Mouse (Mus musculus): ENCODE results near the gene Trim45. TPM values are rescaled to one million over a fixed set of nuclear protein-coding genes. Genes with fewer than 3 reads are reported as not detected.

The Trim45 gene
- total RNA-seq, 2 experiments from 2014 or later, result 7.4 to 8.7 TPM

- intact Hi-C loops (cut with DNase I), result no loop called here
- peak in 1 of 2 experiments; percentile 21 for DNase-seq (ENCODE audit: extremely low spot score in 1 of 2, low spot score in 2 of 2)
Observed at GRCm38 (mm10) chr3:100924065-100924732, 2.2 kb downstream of the Trim45 start.

DNA sequence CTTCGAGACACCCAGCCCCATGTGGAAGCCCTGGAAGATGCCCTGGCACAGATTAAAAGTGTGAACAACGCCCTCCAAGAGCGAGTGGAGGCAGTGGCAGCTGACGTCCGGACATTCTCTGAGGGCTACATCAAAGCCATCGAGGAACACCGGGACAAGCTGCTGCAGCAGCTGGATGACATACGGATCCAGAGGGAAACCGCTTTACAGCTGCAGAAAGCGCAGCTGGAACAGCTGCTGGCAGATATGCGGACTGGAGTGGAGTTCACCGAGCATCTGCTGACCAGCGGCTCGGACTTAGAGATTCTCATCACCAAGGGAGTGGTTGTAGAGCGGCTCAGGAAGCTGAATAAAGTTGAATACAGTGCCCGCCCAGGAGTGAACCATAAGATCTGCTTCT, 3.2 kb downstream of the Trim45 start:
- intact Hi-C loops (cut with DNase I), result no loop called here

GRCm38 (mm10) chr3:100931332-100932076, 9.5 kb downstream of the Trim45 start:
- intact Hi-C loops (cut with DNase I), result no loop called here
- no peak for DNase-seq (ENCODE audit: extremely low spot score in 1 of 2, low spot score in 2 of 2)

More for the DNA sequence above, 3.2 kb downstream of the Trim45 start:
- DNase-seq (ENCODE audit: extremely low spot score in 1 of 2, low spot score in 2 of 2), result no peak

- no peak for DNase-seq (ENCODE audit: extremely low spot score in 1 of 2, low spot score in 2 of 2)
- intact Hi-C loops (cut with DNase I), result no loop called here
Observed at GRCm38 (mm10) chr3:100932077-100932944, 10.3 kb downstream of the Trim45 start.

DNA sequence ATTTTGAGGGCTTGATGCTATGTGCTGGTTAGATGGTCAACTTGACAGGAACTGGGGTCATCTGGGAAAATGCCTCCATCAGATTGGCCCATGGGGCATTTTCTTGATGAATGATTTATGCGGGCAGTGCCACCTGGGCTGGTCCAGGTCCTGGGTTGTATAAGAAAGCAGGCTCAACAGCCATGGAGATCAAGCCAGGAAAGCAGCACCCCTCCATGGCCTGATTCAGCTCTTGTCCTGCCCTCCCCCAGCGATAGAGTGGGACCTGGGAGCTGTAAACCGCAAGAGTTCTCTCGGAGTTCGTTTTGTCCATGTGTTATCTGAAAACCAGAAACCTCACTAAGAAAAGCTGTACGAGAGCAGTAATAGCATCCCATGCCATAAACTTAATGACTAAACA, 13.5 kb downstream of the Trim45 start:
- intact Hi-C loops (cut with DNase I), result no loop called here
- no peak for DNase-seq (ENCODE audit: extremely low spot score in 1 of 2, low spot score in 2 of 2)

GRCm38 (mm10) chr3:100936201-100936600, 14.2 kb downstream of the Trim45 start:
- intact Hi-C loops (cut with DNase I), result no loop called here
- DNase-seq (ENCODE audit: extremely low spot score in 1 of 2, low spot score in 2 of 2), result no peak

DNA sequence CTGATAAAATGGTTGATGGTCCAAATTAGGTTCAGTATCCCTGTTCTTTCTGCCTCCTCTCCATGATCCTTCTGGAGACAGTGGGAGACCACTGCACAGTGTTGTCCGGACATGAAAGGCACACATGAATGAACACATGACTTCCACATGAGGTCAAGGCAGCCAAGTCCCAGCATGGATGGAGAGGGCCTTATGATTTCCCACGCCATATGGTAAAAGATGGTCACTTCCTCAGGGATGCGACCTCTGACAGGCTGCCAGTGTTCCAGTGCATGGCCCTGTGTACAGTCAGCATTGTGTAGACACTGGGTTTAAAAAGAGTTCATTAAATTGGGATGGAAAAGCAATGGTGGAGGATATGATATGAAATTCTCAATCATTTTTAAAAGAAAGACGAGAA, 16.2 kb downstream of the Trim45 start:
- no peak for DNase-seq (ENCODE audit: extremely low spot score in 1 of 2, low spot score in 2 of 2)
- intact Hi-C loops (cut with DNase I), result no loop called here

- DNase-seq (ENCODE audit: extremely low spot score in 1 of 2, low spot score in 2 of 2), result no peak
- intact Hi-C loops (cut with DNase I), result no loop called here
Observed at GRCm38 (mm10) chr3:100940496-100941037, 18.6 kb downstream of the Trim45 start.

DNA sequence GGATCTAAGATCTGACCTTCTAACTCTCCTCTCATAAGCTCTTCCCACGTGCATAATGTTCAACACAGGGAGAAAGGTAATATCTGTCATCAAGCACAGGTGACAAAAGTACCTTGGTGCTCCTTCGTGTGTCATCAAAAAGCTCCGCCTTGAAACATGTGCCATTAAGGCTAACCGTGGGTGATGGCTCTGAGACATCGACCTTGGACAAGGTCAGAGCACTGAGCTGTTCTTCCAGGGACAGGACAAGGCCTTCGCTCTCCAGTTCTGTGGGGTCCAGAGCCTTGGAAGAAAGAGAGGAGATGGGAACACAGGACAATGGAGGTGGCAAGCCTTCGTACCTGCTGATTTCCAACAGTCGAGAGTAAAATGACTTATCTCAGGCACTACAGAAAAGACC, 25.3 kb downstream of the Trim45 start:
- DNase-seq (ENCODE audit: extremely low spot score in 1 of 2, low spot score in 2 of 2), result no peak
- intact Hi-C loops (cut with DNase I), result no loop called here

DNA sequence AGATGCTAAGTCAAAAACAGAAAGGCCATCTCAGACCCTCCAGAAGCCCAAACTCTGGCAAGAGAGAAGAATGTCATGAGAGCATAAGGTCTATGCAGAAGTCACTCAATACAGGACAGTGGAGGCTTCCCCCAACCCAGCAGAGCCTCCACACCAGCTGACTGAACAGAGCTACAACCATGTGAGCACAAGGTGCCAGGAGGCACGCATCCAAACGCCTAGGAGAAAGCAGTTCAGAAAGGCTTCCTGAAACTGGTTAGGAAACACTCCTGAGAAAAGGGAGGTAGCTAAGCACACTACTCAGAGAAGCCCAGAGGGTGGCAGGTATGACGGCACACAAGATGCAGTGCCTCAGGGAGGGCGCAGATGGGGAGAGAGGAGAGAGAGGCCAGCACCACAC, 29.5 kb downstream of the Trim45 start:
- no peak for DNase-seq (ENCODE audit: extremely low spot score in 1 of 2, low spot score in 2 of 2)
- intact Hi-C loops (cut with DNase I), result no loop called here

GRCm38 (mm10) chr3:100954616-100955015, 32.6 kb downstream of the Trim45 start:
- no peak for DNase-seq (ENCODE audit: extremely low spot score in 1 of 2, low spot score in 2 of 2)
- intact Hi-C loops (cut with DNase I), result no loop called here

DNA sequence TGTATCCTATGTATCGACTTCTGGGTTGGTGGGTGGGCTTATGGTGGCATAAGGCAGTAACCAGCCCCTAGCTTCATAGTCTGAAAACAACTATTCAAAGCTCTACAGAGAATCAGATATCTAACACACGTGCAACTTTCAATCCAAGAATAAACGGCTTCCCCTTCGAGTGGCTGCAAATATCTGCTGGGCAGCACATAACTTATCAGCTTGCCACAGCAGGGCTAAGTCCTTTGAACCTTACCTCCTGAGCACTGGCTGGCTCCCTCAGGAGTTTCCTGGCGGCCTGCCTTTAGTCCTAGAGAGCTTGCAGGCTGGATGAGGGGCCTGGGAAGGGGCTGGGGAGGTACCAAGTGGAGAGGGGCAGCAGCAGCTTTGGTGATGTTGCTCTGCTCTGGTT, 39.0 kb downstream of the Trim45 start:
- no peak for DNase-seq (ENCODE audit: extremely low spot score in 1 of 2, low spot score in 2 of 2)
- intact Hi-C loops (cut with DNase I), result loop anchor here (10.0 kb wide), 1 partner anchor 196 kb away; no protein-coding TSS in a partner anchor

DNA sequence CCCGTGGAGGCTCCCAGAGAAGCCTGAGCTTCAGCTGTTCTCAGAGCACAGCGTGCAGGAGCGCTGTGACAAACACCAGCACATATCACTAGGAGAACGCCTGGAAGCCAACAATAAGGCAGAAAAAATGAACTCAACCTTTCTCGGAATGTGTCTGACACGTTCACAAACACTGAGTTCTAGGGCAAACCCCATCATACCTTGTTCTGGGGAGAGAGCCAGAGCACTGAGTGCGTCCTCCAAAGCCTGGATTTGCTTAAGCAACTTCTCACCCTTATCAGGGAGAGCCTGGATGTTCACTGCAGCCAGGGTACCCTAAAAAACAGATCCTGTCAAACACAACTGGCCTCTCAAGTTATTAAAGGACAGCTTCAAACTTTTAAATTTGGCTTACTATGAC, 39.5 kb downstream of the Trim45 start:
- intact Hi-C loops (cut with DNase I), result loop anchor here (10.0 kb wide), 1 partner anchor 197 kb away; no protein-coding TSS in a partner anchor
- no peak for DNase-seq (ENCODE audit: extremely low spot score in 1 of 2, low spot score in 2 of 2)

DNA sequence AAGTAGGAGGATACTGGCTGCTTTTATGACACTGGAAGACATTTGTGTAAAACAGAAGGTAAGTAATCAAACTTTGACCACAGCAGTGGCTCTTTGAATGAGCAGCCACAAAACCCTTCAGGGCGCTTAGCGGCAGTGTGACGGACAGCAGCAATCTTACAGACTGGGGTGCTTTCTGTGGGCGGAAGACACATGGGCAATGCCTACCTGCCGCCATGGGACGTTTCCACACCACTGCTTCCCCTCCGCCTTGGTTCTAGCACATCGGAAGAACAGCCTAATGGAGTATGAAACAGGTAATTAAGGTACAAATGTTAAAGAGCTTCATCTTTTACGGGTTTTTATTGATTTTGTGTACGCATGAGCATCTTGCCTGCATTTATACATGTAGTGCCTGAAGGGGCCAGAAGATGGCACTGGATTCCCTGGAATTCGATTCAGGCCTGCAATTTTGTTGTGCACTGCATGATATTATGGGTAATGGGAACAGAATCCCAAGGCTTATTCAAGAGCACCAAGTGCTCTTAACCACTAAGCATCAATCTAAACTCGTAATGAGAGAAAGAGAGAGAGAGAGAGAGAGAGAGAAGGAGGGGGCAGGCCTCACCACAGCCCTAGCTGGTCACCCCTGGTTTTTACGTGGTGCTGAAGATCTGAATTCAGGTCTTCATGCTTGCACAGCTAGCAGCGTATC, 42.0 kb downstream of the Trim45 start:
- DNase-seq (ENCODE audit: extremely low spot score in 1 of 2, low spot score in 2 of 2), result peak; percentile 41 to 58
- intact Hi-C loops (cut with DNase I), result loop anchor here (10.0 kb wide), 1 partner anchor 199 kb away; no protein-coding TSS in a partner anchor

DNA sequence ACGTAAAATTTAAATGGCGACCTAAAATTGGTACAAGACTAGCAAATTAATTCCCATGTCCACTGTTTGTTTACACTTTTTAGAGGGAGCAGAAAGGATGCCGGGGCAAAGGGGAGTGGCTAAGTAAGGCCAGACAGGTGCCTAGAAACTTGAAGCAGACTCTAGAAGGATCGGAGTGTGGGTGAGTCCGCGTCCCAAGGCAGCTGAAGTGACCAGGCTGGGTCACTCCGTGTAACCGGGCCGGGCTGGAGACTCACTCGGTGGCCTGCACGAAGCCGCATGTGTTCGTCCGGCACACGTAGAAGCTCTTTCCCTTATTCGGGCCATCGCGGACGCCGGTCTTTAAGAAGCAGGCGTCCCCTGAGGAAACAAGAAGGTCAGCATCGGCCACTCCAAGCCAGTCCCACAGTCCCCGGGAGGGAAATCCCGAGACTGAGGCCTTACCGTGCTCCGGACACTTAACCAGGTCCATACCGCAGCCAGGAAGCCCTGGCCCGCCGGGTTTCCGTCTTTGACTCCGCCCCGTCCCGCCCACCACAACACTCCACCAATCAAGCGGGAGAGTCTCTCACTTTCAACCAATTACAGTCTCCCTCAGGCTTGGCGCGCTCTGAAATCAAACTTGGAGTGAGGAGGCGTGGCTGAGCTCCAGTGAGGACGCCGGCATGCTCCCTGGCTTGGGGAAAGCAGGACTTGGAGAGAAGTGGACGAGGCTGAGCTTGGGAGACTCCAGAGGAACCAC, 47.3 kb downstream of the Trim45 start, which contains the start of gene Ttf2:
Gene Ttf2 (minus strand): TSS at position 488 of the 742 bp plus-strand sequence.
- peak; percentile 88 to 94 for DNase-seq (ENCODE audit: extremely low spot score in 1 of 2, low spot score in 2 of 2)
- intact Hi-C loops (cut with DNase I), result loop anchor here (10.0 kb wide), 1 partner anchor 205 kb away; no protein-coding TSS in a partner anchor

DNA sequence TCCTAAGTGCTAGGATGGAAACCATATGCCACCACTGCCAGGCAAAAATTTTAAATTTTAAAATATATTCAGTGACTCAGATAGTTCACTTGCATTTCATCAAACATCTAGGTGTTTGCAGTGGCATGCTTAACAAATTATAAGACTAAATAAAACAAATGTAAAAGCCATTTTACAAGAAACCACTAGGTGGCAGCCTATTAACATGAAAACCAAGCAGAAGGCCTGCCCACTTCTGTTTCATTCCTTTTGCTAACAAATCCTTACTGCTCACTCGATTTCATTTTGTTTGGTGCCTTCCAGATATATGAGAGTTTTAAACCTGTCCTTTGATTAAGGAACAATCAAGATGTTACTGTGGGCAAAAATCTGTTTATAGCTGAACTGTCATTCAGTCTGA, 51.9 kb downstream of the Trim45 start:
- peak in 1 of 2 experiments; percentile 64 for DNase-seq (ENCODE audit: extremely low spot score in 1 of 2, low spot score in 2 of 2)
- intact Hi-C loops (cut with DNase I), result loop anchor here (1.0 to 10.0 kb wide), 4 partner anchors 189 to 841 kb away; no protein-coding TSS in a partner anchor

DNA sequence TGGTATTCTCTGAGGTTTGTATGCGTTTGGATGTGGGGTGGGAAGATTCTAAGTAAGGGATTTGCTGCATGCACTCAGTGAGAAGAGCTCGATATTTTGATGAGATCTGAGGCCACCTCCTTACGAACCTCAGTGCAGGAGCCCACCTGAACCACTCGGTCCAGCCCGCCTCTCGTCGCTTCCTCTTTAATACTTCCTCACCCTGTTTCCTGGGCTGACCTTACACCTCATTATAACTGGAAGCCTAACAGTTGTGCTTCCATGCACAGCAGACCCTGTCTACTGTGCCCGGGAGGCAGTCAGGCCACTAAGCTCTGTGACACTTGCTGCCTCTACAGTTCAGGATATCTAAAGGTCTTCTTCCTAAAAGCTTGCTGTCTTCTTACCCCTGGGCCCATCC, 57.3 kb downstream of the Trim45 start:
- intact Hi-C loops (cut with DNase I), result loop anchor here (10.0 kb wide), 1 partner anchor 836 kb away; no protein-coding TSS in a partner anchor
- no peak for DNase-seq (ENCODE audit: extremely low spot score in 1 of 2, low spot score in 2 of 2)

Data from left cerebral cortex, postnatal 10 days (tissue).